Comparison of ENCODE assay signal across 1 mouse cellular context in genomic region chr13:21402848-21403247, GRCm38 (mm10).
TF ChIP-seq lines count a peak whose summit lies in the region.

No protein-coding gene starts in this region.

TF ChIP-seq in MEL, 35 proteins besides CTCF, POLR2A, EP300 and RAD21 (continued from another document):
- no peak for TF ChIP-seq MAZ (IDR thresholded peaks at IDR 0.05; ENCODE audit: low read depth, low read length)
